Mouse (Mus musculus): Measurements from ENCODE around the gene Fam71b. TPM values are rescaled to one million over a fixed set of nuclear protein-coding genes. Genes with fewer than 3 reads are reported as not detected.

The Fam71b gene
- polyA plus RNA-seq, 1 experiment from 2014 or later: not detected

- 51% methylated on average over 3 of the region's 3 CpGs for WGBS
- no peak overlapping the region for H3K4me2 ChIP-seq
- no peaks in the 10 kb centered on the region for H3K4me1 ChIP-seq (replicated peaks; ENCODE audit: control insufficient read depth, insufficient read depth, low read length)
- ATAC-seq (replicated peaks; ENCODE audit: low FRiP score) (no peak), DNase-seq (ENCODE audit: low spot score) (peak; percentile 8)
- no peak overlapping the region for H3K4me3 ChIP-seq (ENCODE audit: low read depth, low read length)
- no peak overlapping the region for H3K9ac ChIP-seq (ENCODE audit: low read depth, low read length)
- no peak overlapping the region for H3K27ac ChIP-seq (ENCODE audit: low read depth, low read length)
- no peaks in the 10 kb centered on the region for H3K36me3 ChIP-seq (ENCODE audit: control insufficient read depth, insufficient read depth, low read length)
- H3K9me3 ChIP-seq (ENCODE audit: control insufficient read depth, low read length): no peaks in the 10 kb centered on the region
- no peaks in the 10 kb centered on the region for H3K27me3 ChIP-seq (replicated peaks; ENCODE audit: control insufficient read depth, insufficient read depth, low read length)
Measured at GRCm38 (mm10) chr11:46390621-46391020, 5.7 kb upstream of the Fam71b start.

- Histone ChIP-seq H3K36me3 (ENCODE audit: control insufficient read depth, insufficient read depth, low read length) (no peaks in the 10 kb centered on the region), H3K27me3 (replicated peaks; ENCODE audit: control insufficient read depth, insufficient read depth, low read length) (no peaks in the 10 kb centered on the region), H3K4me1 (replicated peaks; ENCODE audit: control insufficient read depth, insufficient read depth, low read length) (no peaks in the 10 kb centered on the region), H3K9ac (ENCODE audit: low read depth, low read length) (no peak overlapping the region), H3K4me3 (ENCODE audit: low read depth, low read length) (no peak overlapping the region), H3K4me2 (no peak overlapping the region), H3K27ac (ENCODE audit: low read depth, low read length) (no peak overlapping the region), H3K9me3 (ENCODE audit: control insufficient read depth, low read length) (no peaks in the 10 kb centered on the region)
- WGBS: 54% methylated on average over 7 of the region's 7 CpGs
- DNase-seq (ENCODE audit: low spot score) (no peak), ATAC-seq (replicated peaks; ENCODE audit: low FRiP score) (no peak)
Measured at GRCm38 (mm10) chr11:46392890-46393289, 3.5 kb upstream of the Fam71b start.

- Histone ChIP-seq H3K27me3 (replicated peaks; ENCODE audit: control insufficient read depth, insufficient read depth, low read length) (no peaks in the 10 kb centered on the region), H3K27ac (ENCODE audit: low read depth, low read length) (no peak overlapping the region), H3K9ac (ENCODE audit: low read depth, low read length) (no peak overlapping the region), H3K4me1 (replicated peaks; ENCODE audit: control insufficient read depth, insufficient read depth, low read length) (no peaks in the 10 kb centered on the region), H3K4me3 (ENCODE audit: low read depth, low read length) (no peak overlapping the region), H3K4me2 (no peak overlapping the region), H3K9me3 (ENCODE audit: control insufficient read depth, low read length) (no peaks in the 10 kb centered on the region), H3K36me3 (ENCODE audit: control insufficient read depth, insufficient read depth, low read length) (no peaks in the 10 kb centered on the region)
- DNase-seq (ENCODE audit: low spot score) (no peak), ATAC-seq (replicated peaks; ENCODE audit: low FRiP score) (no peak)
- 67% methylated on average over 4 of the region's 4 CpGs for WGBS
Measured at GRCm38 (mm10) chr11:46393413-46393812, 2.9 kb upstream of the Fam71b start.

- Histone ChIP-seq H3K9me3 (ENCODE audit: control insufficient read depth, low read length) (no peaks in the 10 kb centered on the region), H3K4me3 (ENCODE audit: low read depth, low read length) (no peak overlapping the region), H3K4me2 (no peak overlapping the region), H3K36me3 (ENCODE audit: control insufficient read depth, insufficient read depth, low read length) (no peaks in the 10 kb centered on the region), H3K27ac (ENCODE audit: low read depth, low read length) (no peak overlapping the region), H3K9ac (ENCODE audit: low read depth, low read length) (no peak overlapping the region), H3K4me1 (replicated peaks; ENCODE audit: control insufficient read depth, insufficient read depth, low read length) (no peaks in the 10 kb centered on the region; the same call in 1 of the 2 replicates), H3K27me3 (replicated peaks; ENCODE audit: control insufficient read depth, insufficient read depth, low read length) (no peaks in the 10 kb centered on the region)
- DNase-seq (ENCODE audit: low spot score): no peak
- ATAC-seq (replicated peaks; ENCODE audit: low FRiP score): no peak
- WGBS: 80% methylated on average over 2 of the region's 2 CpGs
Measured at GRCm38 (mm10) chr11:46395088-46395487, 1.3 kb upstream of the Fam71b start.

- WGBS: 86% methylated on average over 2 of the region's 2 CpGs
- Histone ChIP-seq H3K36me3 (ENCODE audit: control insufficient read depth, insufficient read depth, low read length) (no peaks in the 10 kb centered on the region), H3K9me3 (ENCODE audit: control insufficient read depth, low read length) (no peaks in the 10 kb centered on the region), H3K27me3 (replicated peaks; ENCODE audit: control insufficient read depth, insufficient read depth, low read length) (no peaks in the 10 kb centered on the region), H3K4me1 (replicated peaks; ENCODE audit: control insufficient read depth, insufficient read depth, low read length) (no peaks in the 10 kb centered on the region; the same call in 1 of the 2 replicates), H3K9ac (ENCODE audit: low read depth, low read length) (no peak overlapping the region), H3K4me3 (ENCODE audit: low read depth, low read length) (no peak overlapping the region), H3K4me2 (no peak overlapping the region), H3K27ac (ENCODE audit: low read depth, low read length) (no peak overlapping the region)
- no peak for DNase-seq (ENCODE audit: low spot score)
- no peak for ATAC-seq (replicated peaks; ENCODE audit: low FRiP score)
Measured at GRCm38 (mm10) chr11:46395698-46396097, 661 bp upstream of the Fam71b start.

- Histone ChIP-seq H3K27ac (ENCODE audit: low read depth, low read length) (no peak overlapping the region), H3K4me1 (replicated peaks; ENCODE audit: control insufficient read depth, insufficient read depth, low read length) (no peaks in the 10 kb centered on the region; the same call in 1 of the 2 replicates), H3K4me3 (ENCODE audit: low read depth, low read length) (no peak overlapping the region), H3K4me2 (no peak overlapping the region), H3K27me3 (replicated peaks; ENCODE audit: control insufficient read depth, insufficient read depth, low read length) (no peaks in the 10 kb centered on the region), H3K9me3 (ENCODE audit: control insufficient read depth, low read length) (no peaks in the 10 kb centered on the region), H3K9ac (ENCODE audit: low read depth, low read length) (no peak overlapping the region), H3K36me3 (ENCODE audit: control insufficient read depth, insufficient read depth, low read length) (no peaks in the 10 kb centered on the region)
- DNase-seq (ENCODE audit: low spot score) (no peak), ATAC-seq (replicated peaks; ENCODE audit: low FRiP score) (no peak)
- WGBS: 62% methylated on average over 4 of the region's 4 CpGs
Measured at GRCm38 (mm10) chr11:46396860-46397179, 461 bp downstream of the Fam71b start.

- H3K27me3 ChIP-seq (replicated peaks; ENCODE audit: control insufficient read depth, insufficient read depth, low read length): no peaks in the 10 kb centered on the region
- 62% methylated on average over 2 of the region's 2 CpGs for whole genome bisulfite sequencing
- DNase-seq (ENCODE audit: low spot score) (no peak), ATAC-seq (replicated peaks; ENCODE audit: low FRiP score) (no peak)
- no peak overlapping the region for H3K4me2 ChIP-seq
- no peaks in the 10 kb centered on the region for H3K36me3 ChIP-seq (ENCODE audit: control insufficient read depth, insufficient read depth, low read length)
- H3K9ac ChIP-seq (ENCODE audit: low read depth, low read length): no peak overlapping the region
- H3K4me3 ChIP-seq (ENCODE audit: low read depth, low read length): no peak overlapping the region
- H3K27ac ChIP-seq (ENCODE audit: low read depth, low read length): no peak overlapping the region
- H3K4me1 ChIP-seq (replicated peaks; ENCODE audit: control insufficient read depth, insufficient read depth, low read length): no peaks in the 10 kb centered on the region; the same call in 1 of the 2 replicates
- H3K9me3 ChIP-seq (ENCODE audit: control insufficient read depth, low read length): no peaks in the 10 kb centered on the region
Measured at GRCm38 (mm10) chr11:46397900-46398299, 1.5 kb downstream of the Fam71b start.

GRCm38 (mm10) chr11:46398473-46398872 is 2.1 kb downstream of the Fam71b start:
- Histone ChIP-seq H3K4me1 (replicated peaks; ENCODE audit: control insufficient read depth, insufficient read depth, low read length) (no peaks in the 10 kb centered on the region; the same call in 1 of the 2 replicates), H3K36me3 (ENCODE audit: control insufficient read depth, insufficient read depth, low read length) (no peaks in the 10 kb centered on the region), H3K4me2 (no peak overlapping the region), H3K9me3 (ENCODE audit: control insufficient read depth, low read length) (no peaks in the 10 kb centered on the region), H3K4me3 (ENCODE audit: low read depth, low read length) (no peak overlapping the region), H3K27me3 (replicated peaks; ENCODE audit: control insufficient read depth, insufficient read depth, low read length) (no peaks in the 10 kb centered on the region), H3K27ac (ENCODE audit: low read depth, low read length) (no peak overlapping the region), H3K9ac (ENCODE audit: low read depth, low read length) (no peak overlapping the region)
- ATAC-seq (replicated peaks; ENCODE audit: low FRiP score) (no peak), DNase-seq (ENCODE audit: low spot score) (no peak)
- WGBS: 66% methylated on average over 4 of the region's 4 CpGs

- Histone ChIP-seq H3K9ac (ENCODE audit: low read depth, low read length) (no peak overlapping the region), H3K36me3 (ENCODE audit: control insufficient read depth, insufficient read depth, low read length) (no peaks in the 10 kb centered on the region), H3K4me3 (ENCODE audit: low read depth, low read length) (no peak overlapping the region), H3K9me3 (ENCODE audit: control insufficient read depth, low read length) (no peaks in the 10 kb centered on the region), H3K4me1 (replicated peaks; ENCODE audit: control insufficient read depth, insufficient read depth, low read length) (no peaks in the 10 kb centered on the region; the same call in 1 of the 2 replicates), H3K27me3 (replicated peaks; ENCODE audit: control insufficient read depth, insufficient read depth, low read length) (no peaks in the 10 kb centered on the region), H3K4me2 (no peak overlapping the region), H3K27ac (ENCODE audit: low read depth, low read length) (no peak overlapping the region)
- ATAC-seq (replicated peaks; ENCODE audit: low FRiP score) (no peak), DNase-seq (ENCODE audit: low spot score) (no peak)
- WGBS: 57% methylated on average over 5 of the region's 5 CpGs
Measured at GRCm38 (mm10) chr11:46398933-46399383, 2.6 kb downstream of the Fam71b start.
